Mouse (Mus musculus) adrenal gland, adult 18-20 months (tissue): ENCODE results near the gene Mtmr3. TPM values are rescaled to one million over a fixed set of nuclear protein-coding genes. Genes with fewer than 3 reads are reported as not detected.

Source experiments
- DNase-seq, 2 experiments: peaks; one replicate each; pipeline ENCODE4 v3.0.0; 2021 to 2022; ENCODE audit warnings: low spot score in 2 of 2
- long read RNA-seq, 2 experiments: library from polyadenylated mRNA; stranded (forward); transcript quantifications; one replicate each; pipeline ENCODE4 v2.0.0; 2021
- total RNA-seq, 2 experiments: library from RNA; stranded (reverse); gene quantifications; 1 replicate in 1 of 2; 2 replicates in 1 of 2; pipeline ENCODE4 v1.2.3; 2021

The Mtmr3 gene
- total RNA-seq, result 10 to 100 TPM; 49.5 to 60.5 TPM
- long read RNA-seq, experiment 1, full-length matches to known transcripts, result 9 of 31 reads
- long read RNA-seq, experiment 1, partial matches to known transcripts, result 6 of 31 reads
- long read RNA-seq, experiment 1, other reads (novel, unspliced or antisense), result 16 of 31 reads
- long read RNA-seq, experiment 2, full-length matches to known transcripts, result 2 of 45 reads
- long read RNA-seq, experiment 2, partial matches to known transcripts, result 34 of 45 reads
- long read RNA-seq, experiment 2, other reads (novel, unspliced or antisense), result 9 of 45 reads

GRCm38 (mm10) chr11:4594608-4595500 is at the start of gene Mtmr3:
Gene Mtmr3 (minus strand): TSS chr11:4594863.
- DNase-seq, result peak; percentile 95 to 97

GRCm38 (mm10) chr11:4643722-4644121 is 49.1 kb upstream of the Mtmr3 start:
- no peak for DNase-seq

GRCm38 (mm10) chr11:4641185-4641584 is 46.5 kb upstream of the Mtmr3 start:
- DNase-seq, result no peak

GRCm38 (mm10) chr11:4638261-4638660 is 43.6 kb upstream of the Mtmr3 start:
- no peak for DNase-seq

- peak; percentile 98 to 99 for DNase-seq
These were observed 43.0 kb upstream of the Mtmr3 start, which contains the start of gene Ascc2 for GRCm38 (mm10) chr11:4637534-4638234. Gene Ascc2 (plus strand): TSS chr11:4637747.

- no peak for DNase-seq
These were observed 42.2 kb upstream of the Mtmr3 start for GRCm38 (mm10) chr11:4636782-4637342.

GRCm38 (mm10) chr11:4634395-4634794 is 39.7 kb upstream of the Mtmr3 start:
- no peak for DNase-seq

- DNase-seq, result no peak
These were observed 38.8 kb upstream of the Mtmr3 start for GRCm38 (mm10) chr11:4633420-4633819.

- no peak for DNase-seq
These were observed 35.2 kb upstream of the Mtmr3 start for GRCm38 (mm10) chr11:4629861-4630280.

GRCm38 (mm10) chr11:4627636-4628035 is 33.0 kb upstream of the Mtmr3 start:
- DNase-seq, result no peak

GRCm38 (mm10) chr11:4625931-4626330 is 31.3 kb upstream of the Mtmr3 start:
- DNase-seq, result no peak

- no peak for DNase-seq
These were observed 28.3 kb upstream of the Mtmr3 start for GRCm38 (mm10) chr11:4622997-4623396.

GRCm38 (mm10) chr11:4622442-4622986 is 27.9 kb upstream of the Mtmr3 start:
- no peak for DNase-seq

- no peak for DNase-seq
These were observed 27.2 kb upstream of the Mtmr3 start for GRCm38 (mm10) chr11:4621866-4622265.

- DNase-seq, result no peak
These were observed 25.9 kb upstream of the Mtmr3 start for GRCm38 (mm10) chr11:4620501-4621108.

- DNase-seq, result no peak
These were observed 25.4 kb upstream of the Mtmr3 start, which contains the start of gene Gm11032 for GRCm38 (mm10) chr11:4620017-4620485. Gene Gm11032 (plus strand): TSS chr11:4620067.

GRCm38 (mm10) chr11:4611904-4612303 is 17.2 kb upstream of the Mtmr3 start:
- DNase-seq, result no peak

GRCm38 (mm10) chr11:4606541-4606940 is 11.9 kb upstream of the Mtmr3 start:
- DNase-seq, result no peak

GRCm38 (mm10) chr11:4605414-4605813 is 10.8 kb upstream of the Mtmr3 start:
- DNase-seq, result no peak

- DNase-seq, result no peak
These were observed 9.8 kb upstream of the Mtmr3 start for GRCm38 (mm10) chr11:4604441-4604840.
